Mouse (Mus musculus) T-helper 17 cell (primary cell): Measurements from ENCODE around the gene Pappa.

Source experiments
- in situ Hi-C, 2 experiments: fragments of 300-600 bp; cut with MboI, MseI; formaldehyde crosslinking; loops; 1 replicate in 1 of 2; 2 replicates in 1 of 2; pipeline ENCODE4 v1.15.1; 2025; ENCODE audit warnings: high pct_unique_total_duplicates in 2 of 2

Gene Pappa

DNA sequence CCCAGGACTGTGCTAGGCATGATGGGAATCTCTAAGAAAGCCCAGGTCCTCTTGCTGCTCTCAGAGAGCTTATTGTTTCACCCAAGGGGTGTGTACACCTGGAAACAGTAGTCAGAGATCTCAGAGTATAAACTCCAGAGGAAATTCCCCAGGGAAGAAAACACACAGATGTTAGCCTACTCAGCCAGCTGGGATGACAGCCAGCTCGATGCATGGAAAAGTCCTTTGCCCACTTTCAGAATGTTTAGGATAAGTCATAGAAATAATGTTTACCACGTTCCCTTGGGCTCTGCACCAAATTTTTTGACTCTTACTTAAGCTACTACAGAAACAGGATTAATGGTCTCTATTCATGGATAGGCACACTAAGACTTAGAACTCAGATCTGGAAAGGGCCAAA, 143.1 kb downstream of the Pappa start:
- in situ Hi-C loops, result loop anchor here in 1 of 2 experiments (10.0 kb wide), 1 partner anchor 1252 kb away; no protein-coding TSS in a partner anchor

DNA sequence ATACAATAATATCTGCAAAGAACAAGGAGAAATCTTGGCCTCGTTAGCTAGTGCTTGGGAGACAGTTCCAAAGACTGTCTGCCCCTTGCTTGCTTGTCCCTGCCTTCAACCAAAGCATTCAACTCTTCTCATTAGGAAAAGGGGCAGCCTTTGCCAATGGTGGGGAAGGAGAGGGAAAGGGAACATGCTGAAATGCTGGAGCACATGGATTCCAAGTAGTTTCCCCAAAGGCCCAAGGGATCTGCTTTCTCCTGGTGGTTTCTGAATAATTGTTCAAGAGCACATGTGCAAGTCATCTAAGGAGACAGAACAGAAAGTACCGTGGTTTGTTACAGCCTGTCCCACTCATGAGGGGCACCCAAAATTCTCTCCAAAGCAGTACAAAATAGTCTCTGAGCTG, 146.0 kb downstream of the Pappa start:
- in situ Hi-C loops, result loop anchor here in 1 of 2 experiments (10.0 kb wide), 1 partner anchor 1255 kb away; no protein-coding TSS in a partner anchor

GRCm38 (mm10) chr4:65272295-65272694, 148.3 kb downstream of the Pappa start:
- in situ Hi-C loops, result no loop called here

DNA sequence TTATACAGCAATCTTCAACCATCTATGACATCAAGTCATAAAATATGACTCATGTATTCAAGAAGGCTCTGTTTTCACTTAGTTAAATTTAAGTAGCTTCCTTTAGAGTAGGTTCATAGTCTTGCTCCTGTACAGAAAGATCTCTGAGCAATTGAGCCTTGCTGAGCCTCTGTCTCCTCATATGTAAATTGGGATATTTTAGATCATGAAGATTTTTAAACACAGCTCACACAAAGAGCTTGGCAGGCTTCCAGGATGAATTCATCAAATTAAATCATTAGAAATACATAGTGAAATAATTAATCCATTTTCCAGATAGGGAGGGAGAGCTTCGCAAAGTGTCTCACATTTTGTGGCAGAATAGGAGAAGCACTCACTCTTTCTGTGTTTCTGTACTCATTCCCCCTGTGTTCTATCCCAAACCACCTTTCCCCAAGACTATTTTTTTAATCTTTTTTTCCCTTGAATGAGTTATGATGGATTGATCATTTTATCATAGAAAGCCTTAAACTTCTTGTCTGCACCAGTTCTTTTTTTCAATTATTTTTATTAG, 149.4 kb downstream of the Pappa start:
- in situ Hi-C loops, result no loop called here

DNA sequence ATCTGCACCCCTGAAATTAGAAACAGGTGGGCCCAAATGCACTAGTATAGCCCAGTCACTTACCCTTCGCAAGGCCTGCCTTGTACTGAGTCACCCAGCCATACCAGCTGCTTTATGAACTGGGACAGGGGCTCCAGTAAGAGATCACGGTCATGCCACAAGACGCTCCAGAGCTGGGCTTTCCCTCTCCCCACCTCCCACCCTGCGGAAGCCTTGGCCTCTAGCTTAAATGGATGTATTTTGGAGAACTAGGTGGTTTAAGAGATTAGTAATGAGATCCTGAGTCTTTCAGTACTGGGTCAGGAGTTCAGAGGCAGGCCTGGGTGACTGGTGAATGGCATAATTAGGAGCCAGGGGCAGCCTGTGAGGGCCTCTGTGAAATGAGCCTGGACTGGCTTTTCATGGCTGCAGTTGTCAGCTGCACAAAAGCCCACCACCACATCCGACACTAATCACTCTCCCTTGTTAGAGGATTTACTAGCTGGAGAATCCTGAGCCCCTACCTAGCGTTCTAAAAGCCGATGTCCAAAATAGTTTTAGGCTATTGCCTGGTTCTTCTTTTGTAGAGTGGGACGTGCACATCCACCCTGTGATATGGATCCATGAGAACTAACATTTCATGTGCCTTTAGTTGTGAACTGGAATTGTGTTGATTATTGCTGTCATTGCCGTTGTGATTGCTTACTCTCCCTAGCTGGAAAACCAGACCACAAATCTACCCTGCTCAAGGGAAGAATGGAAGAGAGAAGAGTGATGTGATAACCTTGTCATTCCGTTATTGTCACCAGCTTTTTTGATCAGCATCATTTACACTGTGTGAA, 154.7 kb downstream of the Pappa start:
- in situ Hi-C loops, result no loop called here

- in situ Hi-C loops, result no loop called here
These were observed 155.3 kb downstream of the Pappa start for GRCm38 (mm10) chr4:65279272-65279653.

DNA sequence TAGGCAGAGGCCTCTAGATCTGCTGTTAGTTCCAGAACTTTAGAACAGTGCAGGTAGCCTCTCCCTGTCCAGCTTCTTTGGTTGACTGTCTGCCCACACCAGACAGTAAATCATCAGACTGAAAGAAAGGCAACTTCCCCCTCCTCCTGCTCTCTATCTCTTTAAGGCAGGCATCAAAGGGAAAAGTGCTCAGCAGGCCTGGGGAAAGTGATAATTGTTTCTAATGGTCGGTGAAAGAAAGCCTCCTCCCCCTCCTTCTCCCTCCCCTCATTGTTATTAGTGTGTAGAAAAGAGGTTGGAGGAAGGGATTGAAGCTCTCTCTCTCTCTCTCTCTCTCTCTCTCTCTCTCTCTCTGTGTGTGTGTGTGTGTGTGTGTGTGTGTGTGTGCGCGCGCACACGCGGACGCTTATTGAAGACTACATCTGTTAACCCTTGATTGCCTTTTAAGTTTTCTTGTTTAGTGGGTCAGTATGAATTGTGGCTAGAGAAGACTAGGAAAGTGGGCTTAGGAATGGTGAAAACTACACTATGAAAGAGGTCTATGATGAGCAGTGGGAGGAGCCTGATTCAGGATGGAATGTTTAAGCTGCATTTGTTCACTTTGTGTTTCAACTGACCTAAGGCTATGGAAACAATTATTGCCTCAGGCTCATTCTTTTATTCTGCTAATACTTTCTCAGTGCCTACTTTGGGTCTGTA, 156.2 kb downstream of the Pappa start:
- in situ Hi-C loops, result no loop called here

GRCm38 (mm10) chr4:65280888-65281287, 156.9 kb downstream of the Pappa start:
- in situ Hi-C loops, result no loop called here

GRCm38 (mm10) chr4:65283611-65284010, 159.6 kb downstream of the Pappa start:
- in situ Hi-C loops, result no loop called here

- in situ Hi-C loops, result no loop called here
These were observed 161.2 kb downstream of the Pappa start for GRCm38 (mm10) chr4:65285165-65285564.

DNA sequence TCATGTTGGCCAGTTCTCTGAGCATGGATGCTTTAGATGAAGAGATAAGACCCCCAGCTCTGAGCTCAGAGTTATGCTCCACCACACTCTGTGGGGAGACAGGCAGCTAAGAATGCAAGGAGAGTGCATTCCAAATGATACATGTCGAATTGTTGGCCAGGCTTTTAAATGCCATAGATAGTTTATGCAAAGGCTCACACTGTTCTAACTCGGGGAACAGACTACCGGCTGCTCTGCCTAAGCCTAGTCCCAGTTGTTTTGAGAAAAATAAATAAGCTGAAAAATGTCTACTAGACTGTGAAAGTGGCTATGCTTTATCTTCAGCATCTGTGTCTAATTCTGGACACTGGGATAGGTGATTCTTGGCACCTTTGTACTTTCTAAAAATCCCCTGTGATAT, 165.3 kb downstream of the Pappa start:
- in situ Hi-C loops, result no loop called here

DNA sequence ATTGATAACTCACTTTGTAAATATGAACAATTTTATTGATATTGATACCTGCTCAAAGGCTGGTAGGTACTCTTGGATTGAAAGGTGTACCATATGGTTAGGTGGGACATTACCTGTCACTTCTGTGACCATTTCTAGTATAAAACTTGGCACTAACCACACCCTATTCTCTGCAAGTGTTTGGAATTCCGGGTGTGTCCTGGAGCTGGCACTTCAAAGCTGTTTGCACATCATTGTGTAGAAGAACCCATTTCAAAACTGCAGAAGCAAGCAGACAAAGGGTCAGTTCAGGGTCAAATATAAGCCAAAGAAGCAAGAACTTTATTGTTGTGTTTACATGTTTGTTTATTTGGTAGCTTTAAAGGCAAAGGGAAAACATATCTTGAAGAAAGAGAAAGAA, 171.8 kb downstream of the Pappa start:
- in situ Hi-C loops, result loop anchor here in 1 of 2 experiments (5.0 kb wide), 1 partner anchor 1187 kb away; no protein-coding TSS in a partner anchor

DNA sequence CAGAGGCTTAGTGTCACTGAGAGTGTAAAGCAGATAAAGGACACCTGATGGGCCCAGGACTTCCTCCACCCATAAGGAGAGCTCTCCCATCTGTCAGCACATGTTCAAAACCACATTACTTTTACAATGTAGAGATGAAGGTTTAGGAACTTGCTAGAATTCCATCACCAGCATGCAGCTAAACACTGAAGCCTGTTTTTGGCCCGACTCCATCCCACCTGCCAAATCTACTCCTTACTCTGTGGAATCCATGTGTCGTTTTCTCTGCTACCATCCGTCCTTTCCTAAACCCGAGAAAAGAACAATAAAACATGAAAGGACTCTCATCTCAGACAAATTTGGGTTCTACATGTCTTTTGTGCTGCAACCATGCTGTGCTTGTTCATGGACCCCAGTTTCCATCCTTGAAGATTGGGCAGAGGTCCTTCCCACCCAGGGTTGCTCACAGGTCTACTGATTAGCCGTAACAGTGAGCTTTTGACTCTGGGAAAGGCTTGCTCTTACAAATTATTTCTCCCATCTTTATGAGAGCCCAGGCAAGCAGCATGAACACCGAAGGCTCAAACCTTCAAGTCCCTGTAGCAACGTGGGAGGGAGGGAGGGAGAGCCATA, 172.5 kb downstream of the Pappa start:
- in situ Hi-C loops, result loop anchor here in 1 of 2 experiments (5.0 kb wide), 1 partner anchor 1186 kb away; no protein-coding TSS in a partner anchor

DNA sequence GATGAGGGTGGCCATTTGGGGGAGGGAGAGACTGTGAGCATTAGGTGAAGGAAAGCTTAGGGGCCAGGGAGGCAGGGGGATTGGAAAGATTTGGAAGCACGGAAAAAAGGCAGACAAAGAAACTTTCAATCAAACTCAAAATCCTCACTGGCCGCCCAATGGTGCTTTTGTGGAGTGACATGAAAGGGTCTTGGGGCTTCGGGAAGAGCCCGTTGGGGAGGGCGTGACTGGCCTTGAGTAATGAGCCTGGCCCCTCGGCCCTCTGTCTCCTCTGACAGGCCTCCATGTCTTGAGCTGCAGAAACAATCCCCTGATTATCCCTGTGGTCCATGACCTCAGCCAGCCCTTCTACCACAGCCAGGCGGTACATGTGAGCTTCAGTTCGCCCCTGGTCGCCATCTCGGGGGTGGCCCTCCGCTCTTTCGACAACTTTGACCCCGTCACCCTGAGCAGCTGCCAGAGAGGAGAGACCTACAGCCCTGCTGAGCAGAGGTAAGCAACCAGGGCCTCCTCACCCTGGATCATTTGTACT, 173.1 kb downstream of the Pappa start:
- in situ Hi-C loops, result loop anchor here in 1 of 2 experiments (5.0 kb wide), 1 partner anchor 1185 kb away; no protein-coding TSS in a partner anchor

DNA sequence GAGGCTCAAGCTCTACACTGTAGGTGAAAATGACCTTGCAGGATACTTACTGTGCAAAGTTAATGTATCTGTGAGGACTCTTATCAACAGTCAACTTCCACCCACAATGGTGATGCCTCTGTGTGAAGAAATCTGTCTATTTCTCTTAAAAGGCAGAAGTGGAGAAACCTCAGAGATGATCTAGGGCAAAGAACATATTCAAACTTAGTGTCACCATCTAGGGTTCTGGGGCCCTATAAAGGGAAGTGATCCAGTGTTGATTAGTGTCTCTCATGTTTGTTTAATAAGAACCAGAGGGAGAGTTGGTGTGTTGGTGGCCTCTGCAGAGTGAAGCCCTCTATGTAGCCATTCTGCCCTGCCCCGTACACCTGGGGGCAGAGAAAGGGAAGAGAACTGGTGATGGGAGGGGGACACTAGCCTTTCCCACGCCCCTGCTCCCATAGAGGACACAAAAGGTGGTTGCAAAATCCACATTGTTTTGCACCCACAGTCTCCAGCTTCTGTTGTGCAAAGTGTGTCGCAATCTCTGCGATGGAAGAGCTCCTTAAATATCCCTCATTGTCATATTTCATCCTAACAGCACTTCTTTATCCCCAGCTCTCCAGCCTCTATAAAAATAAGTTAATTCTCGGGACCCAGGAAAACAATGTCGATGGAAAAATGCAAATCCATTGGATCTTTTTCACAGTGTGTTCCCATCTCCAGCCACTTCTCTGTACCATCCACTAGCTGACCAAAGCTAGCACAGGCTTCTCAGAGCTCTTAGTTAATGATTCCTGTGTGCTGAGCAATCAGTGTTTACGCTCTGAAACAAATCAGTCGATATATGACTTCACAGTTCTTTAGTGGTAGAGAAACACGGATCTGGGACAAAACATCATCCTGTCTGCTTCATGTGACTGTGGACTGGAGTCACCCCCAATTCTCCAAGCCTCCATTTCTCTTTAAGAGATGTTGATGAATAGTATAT, 174.5 kb downstream of the Pappa start:
- in situ Hi-C loops, result loop anchor here in 1 of 2 experiments (5.0 kb wide), 1 partner anchor 1184 kb away; no protein-coding TSS in a partner anchor

GRCm38 (mm10) chr4:65299365-65299764, 175.4 kb downstream of the Pappa start:
- in situ Hi-C loops, result loop anchor here in 1 of 2 experiments (5.0 kb wide), 1 partner anchor 1183 kb away; no protein-coding TSS in a partner anchor

GRCm38 (mm10) chr4:65300431-65300830, 176.5 kb downstream of the Pappa start:
- in situ Hi-C loops, result loop anchor here in 1 of 2 experiments (10.0 kb wide), 1 partner anchor 756 kb away; no protein-coding TSS in a partner anchor

- in situ Hi-C loops, result loop anchor here in 1 of 2 experiments (10.0 kb wide), 1 partner anchor 758 kb away; no protein-coding TSS in a partner anchor
These were observed 178.7 kb downstream of the Pappa start for GRCm38 (mm10) chr4:65302666-65303065.

DNA sequence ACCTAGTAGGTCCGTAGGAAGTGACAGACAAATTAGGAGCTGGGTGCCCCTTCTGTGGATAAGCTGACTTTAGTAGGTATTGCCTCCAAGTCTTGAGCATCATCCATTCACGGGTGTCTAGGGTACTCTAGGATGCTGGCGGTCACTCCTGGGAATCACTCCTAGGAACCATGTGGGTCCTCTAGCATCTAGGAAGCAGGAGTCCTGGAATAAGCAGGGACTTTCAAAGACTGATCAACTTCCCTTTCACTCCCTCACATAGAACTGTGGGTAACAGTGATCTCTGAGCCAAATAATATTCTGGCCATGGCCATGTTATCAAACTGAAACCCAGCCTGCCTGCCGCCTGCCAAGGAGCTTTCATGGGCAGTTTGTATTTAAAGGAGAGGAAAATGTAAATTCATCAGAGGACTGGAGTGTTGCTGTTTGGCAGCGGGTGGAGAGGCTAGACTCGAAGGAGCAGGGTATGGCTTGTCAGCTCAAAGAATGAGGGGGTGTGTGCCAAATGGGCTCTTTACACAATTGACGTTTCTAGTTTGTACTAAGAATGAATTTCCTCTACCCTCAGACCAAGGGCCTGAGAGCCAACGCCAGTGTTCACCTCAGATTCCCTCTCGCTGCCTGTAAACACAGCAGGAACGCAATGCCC, 194.0 kb downstream of the Pappa start:
- in situ Hi-C loops, result no loop called here
